Mouse (Mus musculus) intestine, embryonic 16.5 days (tissue): ENCODE results near the gene Lrrc7. TPM values are rescaled to one million over a fixed set of nuclear protein-coding genes. Genes with fewer than 3 reads are reported as not detected.
A peak's percentile ranks its signal among the peaks of the same experiment; 100 is the strongest.

Source experiments
- ATAC-seq: fragments of 200-750 bp; cut with Nextera tagmentation; 2 replicates; pipeline ENCODE4 v1.8.0; 2017; ENCODE audit warnings: moderate TSS enrichment, moderate library complexity
- H3K27ac ChIP-seq: fragments of 300-500 bp; sonication (generic); 2 replicates; pipeline ENCODE4 v1.5.1; 2014; ENCODE audit warnings: mild to moderate bottlenecking, low read length
- H3K27me3 ChIP-seq: fragments of 300-500 bp; sonication (generic); replicated peaks from 2 replicates; pipeline ENCODE4 v1.6.1; 2014; ENCODE audit warnings: low read length, control low read depth, mixed read lengths; ENCODE audit not compliant: control insufficient read depth, insufficient read depth
- H3K36me3 ChIP-seq: fragments of 300-500 bp; sonication (generic); 2 replicates; pipeline ENCODE4 v1.6.1; 2014; ENCODE audit warnings: low read length, control low read depth; ENCODE audit not compliant: control insufficient read depth, insufficient read depth
- H3K4me1 ChIP-seq: fragments of 300-500 bp; sonication (generic); 2 replicates; pipeline ENCODE4 v1.6.1; 2014; ENCODE audit warnings: low read length, control low read depth, mixed read lengths; ENCODE audit not compliant: control insufficient read depth, insufficient read depth
- H3K4me2 ChIP-seq: fragments of 300-500 bp; sonication (generic); 2 replicates; pipeline ENCODE4 v1.6.1; 2014; ENCODE audit warnings: low read depth, low read length, control low read depth
- H3K4me3 ChIP-seq: fragments of 300-500 bp; sonication (generic); 2 replicates; pipeline ENCODE4 v1.5.1; 2014; ENCODE audit warnings: mild to moderate bottlenecking, low read length
- H3K9ac ChIP-seq: fragments of 300-500 bp; sonication (generic); 2 replicates; pipeline ENCODE4 v1.6.1; 2014; ENCODE audit warnings: low read depth, low read length
- H3K9me3 ChIP-seq: fragments of 300-500 bp; sonication (generic); 2 replicates; pipeline ENCODE4 v1.6.1; 2016; ENCODE audit warnings: low read length, control low read depth; ENCODE audit not compliant: control insufficient read depth
- WGBS: fragments of 180-500 bp; shearing (Covaris S2); extraction: QIAGEN DNeasy Blood & Tissue Kit; methylation state at CpG from one replicate; pipeline ENCODE4 v1.1.7; 2014; 5-methylcytosine and 5-hydroxymethylcytosine counted together
- polyA plus RNA-seq: library from polyadenylated mRNA; unstranded; fragments of >200 nt; fragmentation: Nextera tagmentation; extraction: Ambion mirVana; gene quantifications from 2 replicates; pipeline ENCODE4 v1.2.1, GENCODE M21; 2015

Gene Lrrc7
- polyA plus RNA-seq, 1 experiment from 2014 or later: 0.88 TPM

DNA sequence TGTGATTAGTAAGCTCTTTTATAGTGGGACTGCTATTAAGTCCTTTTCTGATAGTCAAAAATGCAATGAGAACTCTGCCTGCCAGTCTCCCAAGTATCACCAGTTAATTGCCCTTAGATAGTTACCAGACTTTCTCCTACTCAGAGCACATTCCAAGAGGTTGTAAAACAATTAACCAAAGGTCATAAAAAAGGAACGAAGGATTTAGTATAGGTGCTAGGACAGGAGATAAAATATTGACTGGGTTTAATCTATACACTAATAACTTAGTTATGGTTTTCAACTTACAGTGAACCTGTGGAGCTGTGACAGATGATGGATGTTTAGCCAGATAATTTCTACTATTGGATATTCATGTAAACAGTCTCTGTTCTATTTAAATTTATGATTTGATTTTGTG is 175.2 kb downstream of the Lrrc7 start:
- WGBS: 9% methylated on average over 1 of the region's 1 CpGs
- H3K36me3 ChIP-seq: no peaks in the 10 kb centered on the region
- no peak overlapping the region for H3K4me2 ChIP-seq
- ATAC-seq: peak; percentile 76
- H3K4me1 ChIP-seq: no peaks in the 10 kb centered on the region
- no peak overlapping the region for H3K9ac ChIP-seq
- H3K27me3 ChIP-seq: no peaks in the 10 kb centered on the region
- no peak overlapping the region for H3K27ac ChIP-seq
- no peaks in the 10 kb centered on the region for H3K9me3 ChIP-seq
- no peak overlapping the region for H3K4me3 ChIP-seq

GRCm38 (mm10) chr3:158375885-158376284 is 186.1 kb downstream of the Lrrc7 start:
- Histone ChIP-seq H3K27ac (no peak overlapping the region), H3K4me2 (no peak overlapping the region), H3K4me3 (no peak overlapping the region), H3K27me3 (peaks cover 4% of the 10 kb centered on the region; the same call in 1 of the 2 replicates), H3K9ac (no peak overlapping the region), H3K9me3 (no peaks in the 10 kb centered on the region), H3K4me1 (no peaks in the 10 kb centered on the region), H3K36me3 (no peaks in the 10 kb centered on the region)
- WGBS: 19% methylated on average over 1 of the region's 1 CpGs
- ATAC-seq: no peak

GRCm38 (mm10) chr3:158369169-158369568 is 192.9 kb downstream of the Lrrc7 start:
- Histone ChIP-seq H3K4me2 (no peak overlapping the region), H3K27me3 (no peaks in the 10 kb centered on the region), H3K4me1 (no peaks in the 10 kb centered on the region), H3K9me3 (no peaks in the 10 kb centered on the region), H3K9ac (no peak overlapping the region), H3K36me3 (no peaks in the 10 kb centered on the region), H3K4me3 (no peak overlapping the region), H3K27ac (no peak overlapping the region)
- 79% methylated on average over 3 of the region's 3 CpGs for WGBS
- no peak for ATAC-seq

DNA sequence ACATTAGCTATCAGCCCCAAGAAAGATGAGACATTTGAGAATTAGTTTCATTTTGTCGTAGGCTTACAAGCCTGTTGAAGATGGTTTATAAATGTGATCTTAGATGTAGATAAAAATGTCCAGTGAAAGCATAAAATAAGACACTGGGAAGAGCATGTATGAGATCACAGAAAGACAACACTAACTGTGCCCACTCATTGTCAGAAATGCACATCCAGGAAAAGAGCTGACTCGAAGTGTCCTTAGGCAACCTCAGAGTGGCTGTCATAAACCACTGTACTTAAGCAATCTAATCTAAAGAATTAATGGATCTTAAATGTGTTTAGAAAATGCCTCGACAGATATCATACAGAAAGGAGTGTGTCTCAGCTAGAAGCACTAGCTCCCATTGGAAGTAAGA is 196.2 kb downstream of the Lrrc7 start:
- no peak for ATAC-seq
- WGBS: 73% methylated on average over 3 of the region's 3 CpGs
- no peak overlapping the region for H3K4me3 ChIP-seq
- no peaks in the 10 kb centered on the region for H3K9me3 ChIP-seq
- H3K36me3 ChIP-seq: no peaks in the 10 kb centered on the region
- no peaks in the 10 kb centered on the region for H3K27me3 ChIP-seq
- H3K4me2 ChIP-seq: no peak overlapping the region
- no peak overlapping the region for H3K9ac ChIP-seq
- no peaks in the 10 kb centered on the region for H3K4me1 ChIP-seq
- H3K27ac ChIP-seq: no peak overlapping the region

GRCm38 (mm10) chr3:158362091-158362490 is 199.9 kb downstream of the Lrrc7 start:
- ATAC-seq: no peak
- H3K9ac ChIP-seq: no peak overlapping the region
- H3K4me3 ChIP-seq: no peak overlapping the region
- H3K36me3 ChIP-seq: no peaks in the 10 kb centered on the region
- H3K4me2 ChIP-seq: no peak overlapping the region
- H3K27ac ChIP-seq: no peak overlapping the region
- no peaks in the 10 kb centered on the region for H3K27me3 ChIP-seq
- no peaks in the 10 kb centered on the region for H3K9me3 ChIP-seq
- WGBS: 97% methylated on average over 2 of the region's 2 CpGs
- no peaks in the 10 kb centered on the region for H3K4me1 ChIP-seq

DNA sequence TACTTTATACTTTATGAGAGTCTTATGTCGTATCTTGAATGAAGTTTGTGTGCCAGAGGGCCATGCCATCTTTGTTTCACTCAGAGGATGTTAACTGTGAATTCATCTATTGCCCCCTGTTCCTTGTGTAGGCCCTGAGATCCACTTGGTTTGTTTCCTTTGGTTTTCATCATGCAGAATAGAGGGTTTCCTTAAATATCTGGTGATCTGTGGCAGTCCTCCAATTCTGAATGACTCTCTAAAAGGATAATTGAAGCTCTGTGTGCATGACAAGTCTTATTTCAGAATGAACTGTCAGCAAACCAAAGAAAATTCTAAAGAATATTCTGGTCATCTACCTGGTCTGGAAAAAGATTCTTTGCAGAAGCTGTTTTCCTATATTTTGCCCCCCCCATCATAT is 205.3 kb downstream of the Lrrc7 start:
- Histone ChIP-seq H3K36me3 (no peaks in the 10 kb centered on the region), H3K4me3 (no peak overlapping the region), H3K27ac (no peak overlapping the region), H3K27me3 (no peaks in the 10 kb centered on the region), H3K4me2 (no peak overlapping the region), H3K4me1 (no peaks in the 10 kb centered on the region), H3K9ac (no peak overlapping the region), H3K9me3 (no peaks in the 10 kb centered on the region)
- no peak for ATAC-seq
- WGBS: 79% methylated on average over 1 of the region's 1 CpGs

GRCm38 (mm10) chr3:158356194-158356593 is 205.8 kb downstream of the Lrrc7 start:
- Histone ChIP-seq H3K4me3 (no peak overlapping the region), H3K9ac (no peak overlapping the region), H3K36me3 (no peaks in the 10 kb centered on the region), H3K9me3 (no peaks in the 10 kb centered on the region), H3K27ac (no peak overlapping the region), H3K27me3 (no peaks in the 10 kb centered on the region), H3K4me1 (no peaks in the 10 kb centered on the region), H3K4me2 (no peak overlapping the region)
- WGBS: 83% methylated on average over 4 of the region's 4 CpGs
- no peak for ATAC-seq

- H3K36me3 ChIP-seq: no peaks in the 10 kb centered on the region
- H3K27ac ChIP-seq: no peak overlapping the region
- no peak overlapping the region for H3K9ac ChIP-seq
- no peak overlapping the region for H3K4me3 ChIP-seq
- no peak overlapping the region for H3K4me2 ChIP-seq
- no peak for ATAC-seq
- H3K27me3 ChIP-seq: no peaks in the 10 kb centered on the region
- no peaks in the 10 kb centered on the region for H3K9me3 ChIP-seq
- H3K4me1 ChIP-seq: no peaks in the 10 kb centered on the region
Observed at GRCm38 (mm10) chr3:158340808-158341207, 221.2 kb downstream of the Lrrc7 start.

DNA sequence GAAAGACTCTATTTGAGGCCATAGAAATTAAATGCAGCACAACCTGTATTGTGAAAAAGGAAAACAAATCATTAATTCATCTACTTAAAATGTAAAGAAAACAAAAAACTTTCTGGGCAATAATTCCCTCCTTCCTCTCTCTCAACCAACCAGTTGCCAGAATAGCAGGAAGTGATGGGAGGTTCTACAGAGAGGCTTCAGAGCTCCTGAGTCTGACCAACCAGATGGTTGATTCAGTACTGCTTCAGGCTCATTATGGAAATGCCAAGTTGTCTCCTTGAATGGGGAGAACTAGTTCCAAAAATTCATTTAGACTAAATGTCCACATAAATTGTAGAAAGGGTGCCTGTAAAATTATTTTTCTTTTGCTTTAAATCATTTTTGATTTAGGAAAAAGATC is 231.9 kb downstream of the Lrrc7 start:
- Histone ChIP-seq H3K4me2 (no peak overlapping the region), H3K36me3 (no peaks in the 10 kb centered on the region), H3K27ac (no peak overlapping the region), H3K4me1 (no peaks in the 10 kb centered on the region), H3K4me3 (no peak overlapping the region), H3K9me3 (no peaks in the 10 kb centered on the region), H3K9ac (no peak overlapping the region), H3K27me3 (no peaks in the 10 kb centered on the region)
- no peak for ATAC-seq

GRCm38 (mm10) chr3:158310391-158310790 is 251.6 kb downstream of the Lrrc7 start:
- Histone ChIP-seq H3K27ac (no peak overlapping the region), H3K9ac (no peak overlapping the region), H3K9me3 (no peaks in the 10 kb centered on the region), H3K4me1 (no peaks in the 10 kb centered on the region), H3K4me2 (no peak overlapping the region), H3K27me3 (no peaks in the 10 kb centered on the region), H3K4me3 (no peak overlapping the region), H3K36me3 (no peaks in the 10 kb centered on the region)
- 72% methylated on average over 2 of the region's 2 CpGs for WGBS
- ATAC-seq: no peak
